Mouse (Mus musculus) G1E (cell line): Measurements from ENCODE around the gene Prss38.

Source experiments
- CTCF ChIP-seq: IDR thresholded peaks from 2 replicates; pipeline ENCODE4 v1.5.1; 2012; ENCODE audit warnings: low read depth, low read length, inconsistent platforms, mixed read lengths
- GATA1 ChIP-seq: IDR thresholded peaks from 2 replicates; pipeline ENCODE4 v1.6.1; 2012; ENCODE audit warnings: borderline replicate concordance, low read length, inconsistent platforms, mixed read lengths
- GATA2 ChIP-seq: IDR thresholded peaks from 2 replicates; pipeline ENCODE4 v1.6.1; 2012; ENCODE audit warnings: low read depth, low read length, inconsistent platforms, borderline replicate concordance
- POLR2AphosphoS5 ChIP-seq: IDR thresholded peaks from 2 replicates; pipeline ENCODE4 v1.6.1; 2012; ENCODE audit warnings: low read depth, low read length, inconsistent platforms; ENCODE audit not compliant: insufficient replicate concordance
- TAL1 ChIP-seq: conservative IDR thresholded peaks from 2 replicates; pipeline ENCODE4 v1.6.1; 2012; ENCODE audit warnings: low read depth, low read length, inconsistent platforms, mixed read lengths

GRCm38 (mm10) chr11:59350326-59350725, 25.1 kb downstream of the Prss38 start:
- TF ChIP-seq CTCF: no peak
- TF ChIP-seq POLR2AphosphoS5: no peak
- no peak for TF ChIP-seq TAL1
- TF ChIP-seq GATA2: no peak
- no peak for TF ChIP-seq GATA1
